Mouse (Mus musculus) kidney, adult 2 months (tissue): ENCODE data around the gene Mlst8. TPM values are rescaled to one million over a fixed set of nuclear protein-coding genes. Genes with fewer than 3 reads are reported as not detected.

Experiments used
- DNase-seq: peaks from one replicate; pipeline ENCODE4 v3.0.0; 2021
- H3K27ac ChIP-seq: fragments of 200-500 bp; 2 replicates; pipeline ENCODE4 v1.5.1; 2012; ENCODE audit warnings: low read depth, low read length, control low read depth, inconsistent platforms; ENCODE audit not compliant: insufficient read depth
- H3K27me3 ChIP-seq: fragments of 200-500 bp; replicated peaks from 2 replicates; pipeline ENCODE4 v1.6.1; 2012; ENCODE audit warnings: mild to moderate bottlenecking, moderate library complexity, low read length, inconsistent platforms; ENCODE audit not compliant: control insufficient read depth, insufficient read depth
- H3K36me3 ChIP-seq: fragments of 200-500 bp; 2 replicates; pipeline ENCODE4 v1.6.1; 2012; ENCODE audit warnings: mild to moderate bottlenecking, moderate library complexity, low read length, inconsistent platforms; ENCODE audit not compliant: control insufficient read depth, insufficient read depth
- H3K4me1 ChIP-seq: fragments of 200-500 bp; 2 replicates; pipeline ENCODE4 v1.6.1; 2011; ENCODE audit warnings: low read length; ENCODE audit not compliant: control insufficient read depth, insufficient read depth
- H3K4me3 ChIP-seq: fragments of 200-500 bp; 2 replicates; pipeline ENCODE4 v1.5.1; 2011; ENCODE audit warnings: mild to moderate bottlenecking, low read depth, low read length, control low read depth; ENCODE audit not compliant: insufficient read depth
- CTCF ChIP-seq: fragments of 200-500 bp; conservative IDR thresholded peaks from 2 replicates; pipeline ENCODE4 v1.5.1; 2011; ENCODE audit warnings: low read depth, mild to moderate bottlenecking, control low read depth, low read length, moderate library complexity, mixed read lengths; ENCODE audit not compliant: insufficient read depth, insufficient read length
- POLR2A ChIP-seq: fragments of 200-500 bp; IDR thresholded peaks from one replicate; pipeline ENCODE4 v1.6.1; 2011; ENCODE audit warnings: low read depth, low read length, control low read depth
- WGBS: fragments of 180-500 bp; shearing (Covaris S2); methylation state at CpG from one replicate; pipeline ENCODE4 v1.1.7; 2018; 5-methylcytosine and 5-hydroxymethylcytosine counted together
- polyA plus RNA-seq: library from polyadenylated mRNA; depleted of rRNA; stranded (reverse); fragments of >200 nt; gene quantifications from 2 replicates; pipeline ENCODE4 v1.2.3, GENCODE M21; 2012

Mlst8 gene
- polyA plus RNA-seq, 1 experiment: 26.1 TPM

GRCm38 (mm10) chr17:24514270-24515257, 35.7 kb upstream of the Mlst8 start:
- H3K4me3 ChIP-seq: peak overlapping the region; percentile 17; the same call in 1 of the 2 replicates
- 76% methylated on average over 24 of the region's 24 CpGs for WGBS
- H3K36me3 ChIP-seq: no peaks in the 10 kb centered on the region
- no peaks in the 10 kb centered on the region for H3K4me1 ChIP-seq
- peak overlapping the region; percentile 36; the same call in 1 of the 2 replicates for H3K27ac ChIP-seq
- TF ChIP-seq CTCF (no peak), POLR2A (no peak)
- DNase-seq: peak; percentile 57
- no peaks in the 10 kb centered on the region for H3K27me3 ChIP-seq

GRCm38 (mm10) chr17:24513609-24514008, 34.7 kb upstream of the Mlst8 start:
- Histone ChIP-seq H3K27me3 (no peaks in the 10 kb centered on the region), H3K36me3 (no peaks in the 10 kb centered on the region), H3K4me1 (no peaks in the 10 kb centered on the region), H3K4me3 (no peak overlapping the region), H3K27ac (no peak overlapping the region)
- TF ChIP-seq POLR2A: no peak
- peak; percentile 71 for TF ChIP-seq CTCF
- 47% methylated on average over 5 of the region's 5 CpGs for WGBS
- peak; percentile 75 for DNase-seq

DNA sequence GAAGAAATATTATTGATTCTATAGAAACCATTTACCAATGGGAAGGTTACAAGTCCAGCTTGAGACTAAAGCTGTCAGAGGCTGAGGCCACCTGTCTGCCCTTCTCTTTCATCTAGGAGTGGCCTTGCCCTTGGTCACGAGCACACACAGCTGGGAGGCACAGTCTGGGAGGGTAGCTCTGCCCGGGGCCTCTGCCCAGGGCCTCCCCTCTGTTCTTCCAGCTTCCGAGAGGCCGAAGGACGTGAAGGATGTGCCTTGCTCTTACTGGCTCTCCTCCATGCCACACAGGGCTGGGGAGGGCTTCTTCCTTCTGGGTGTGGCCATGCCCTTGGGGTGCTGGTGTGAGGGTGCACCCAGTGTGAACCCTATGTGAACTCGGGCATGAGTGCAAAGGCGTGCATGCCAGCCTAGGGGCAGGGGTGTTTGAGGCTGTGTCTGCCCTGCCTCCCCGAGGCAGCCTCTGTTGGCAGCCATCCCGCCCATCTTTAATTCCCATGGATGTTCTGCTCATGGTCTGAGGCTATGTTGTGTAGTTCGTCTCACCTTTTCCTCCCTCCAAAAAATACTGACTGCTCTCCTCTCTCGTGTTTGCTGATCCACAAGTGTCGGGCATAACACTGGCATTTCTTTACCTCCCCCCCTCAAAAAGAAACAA, 29.1 kb upstream of the Mlst8 start:
- Histone ChIP-seq H3K4me1 (no peaks in the 10 kb centered on the region), H3K27me3 (no peaks in the 10 kb centered on the region), H3K36me3 (no peaks in the 10 kb centered on the region), H3K4me3 (no peak overlapping the region), H3K27ac (no peak overlapping the region)
- WGBS: 80% methylated on average over 12 of the region's 12 CpGs
- no peak for DNase-seq
- no peak for TF ChIP-seq POLR2A
- no peak for TF ChIP-seq CTCF

- Histone ChIP-seq H3K36me3 (no peaks in the 10 kb centered on the region), H3K4me3 (no peak overlapping the region), H3K4me1 (no peaks in the 10 kb centered on the region), H3K27ac (no peak overlapping the region), H3K27me3 (no peaks in the 10 kb centered on the region)
- peak; percentile 24 for DNase-seq
- WGBS: 41% methylated on average over 19 of the region's 19 CpGs
- no peak for TF ChIP-seq POLR2A
- no peak for TF ChIP-seq CTCF
Observed at GRCm38 (mm10) chr17:24507129-24507664, 28.3 kb upstream of the Mlst8 start.

DNA sequence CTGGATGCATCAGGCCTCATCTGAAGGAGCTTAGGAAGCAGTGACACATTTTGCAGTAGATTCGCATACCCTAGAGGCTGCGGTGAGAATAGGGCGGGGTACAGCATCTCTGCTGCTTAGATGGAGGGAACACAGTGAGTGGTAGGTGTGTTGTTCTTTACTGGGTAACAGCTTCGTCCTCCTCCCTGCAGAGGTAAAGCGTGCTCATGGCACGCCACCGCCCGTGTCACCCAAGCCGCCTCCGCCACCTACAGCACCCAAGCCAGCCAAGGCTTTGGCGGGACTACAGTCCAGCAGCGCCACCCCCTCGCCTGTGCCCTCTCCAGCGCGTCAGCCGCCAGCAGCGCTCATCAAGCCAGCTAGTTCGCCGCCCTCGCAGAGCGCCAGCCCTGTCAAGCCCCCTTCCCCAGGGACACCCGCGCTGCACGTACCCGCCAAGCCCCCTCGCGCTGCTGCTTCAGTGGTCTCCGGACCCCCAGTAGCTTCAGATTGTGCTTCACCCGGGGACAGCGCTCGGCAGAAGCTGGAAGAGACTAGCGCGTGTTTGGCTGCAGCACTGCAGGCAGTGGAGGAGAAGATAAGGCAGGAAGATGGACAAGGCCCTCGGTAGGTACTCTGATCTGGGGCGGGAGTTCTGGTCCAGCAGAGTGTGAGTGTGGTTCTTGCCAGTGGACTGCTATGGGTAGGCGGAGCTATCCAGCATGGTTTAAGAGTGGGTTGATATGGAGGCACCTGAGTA, 27.6 kb upstream of the Mlst8 start:
- H3K4me3 ChIP-seq: no peak overlapping the region
- no peaks in the 10 kb centered on the region for H3K36me3 ChIP-seq
- no peak for DNase-seq
- no peak for TF ChIP-seq POLR2A
- no peak for TF ChIP-seq CTCF
- H3K27me3 ChIP-seq: no peaks in the 10 kb centered on the region
- no peaks in the 10 kb centered on the region for H3K4me1 ChIP-seq
- WGBS: 41% methylated on average over 36 of the region's 36 CpGs
- no peak overlapping the region for H3K27ac ChIP-seq

- Histone ChIP-seq H3K36me3 (no peaks in the 10 kb centered on the region), H3K4me1 (no peaks in the 10 kb centered on the region), H3K27ac (no peak overlapping the region), H3K27me3 (no peaks in the 10 kb centered on the region), H3K4me3 (no peak overlapping the region)
- 95% methylated on average over 30 of the region's 30 CpGs for WGBS
- TF ChIP-seq CTCF: no peak
- no peak for TF ChIP-seq POLR2A
- no peak for DNase-seq
Observed at GRCm38 (mm10) chr17:24505286-24505955, 26.5 kb upstream of the Mlst8 start.
